Mouse (Mus musculus) hematopoietic stem cell, adult 5-6 weeks (primary cell): ENCODE measurements at regions not wholly inside any gene's neighbourhood (a gene's known extent, or its start where the extent isn't known, plus 50 kb on each side); places are given as distances from the start of the nearest gene placed in this dataset.

Experiments used
- ATAC-seq, 2 experiments: fragments of 125-278 bp in 1 of 2; replicated peaks in 1 of 2; 2 replicates each; pipeline ENCODE4 v1.8.0; 2016 to 2017; ENCODE audit warnings: inconsistent platforms in 2 of 2, mild to moderate bottlenecking in 2 of 2, moderate number of reproducible peaks in 2 of 2, low read depth in 1 of 2, moderate TSS enrichment in 1 of 2; ENCODE audit not compliant: low FRiP score in 2 of 2, poor library complexity in 2 of 2, severe bottlenecking in 2 of 2, insufficient read depth in 1 of 2, low TSS enrichment in 1 of 2

DNA sequence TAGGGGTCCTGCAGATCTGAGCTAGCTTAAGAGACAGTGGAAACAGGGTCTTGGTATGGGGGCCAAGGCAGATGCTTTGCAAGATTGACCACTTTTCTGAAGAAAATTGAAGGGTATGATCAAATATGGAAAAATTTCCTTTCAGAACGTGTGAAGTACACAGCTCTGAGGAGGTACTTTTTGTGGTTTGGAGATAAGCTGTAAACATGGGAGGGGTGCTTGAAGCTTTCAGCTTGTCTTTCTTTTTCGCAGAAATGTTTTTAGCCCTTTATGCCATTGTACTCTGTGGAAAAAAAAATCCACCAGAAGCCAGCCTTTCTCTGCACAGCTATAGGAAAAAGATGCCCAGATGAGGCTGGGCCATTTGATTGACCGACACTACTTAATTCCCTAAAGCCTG is 116.3 kb upstream of the 4933412E24Rik start:
- ATAC-seq: no peak

GRCm38 (mm10) chr15:60124461-60124860 is 108.0 kb upstream of the 4933412E24Rik start:
- no peak for ATAC-seq

DNA sequence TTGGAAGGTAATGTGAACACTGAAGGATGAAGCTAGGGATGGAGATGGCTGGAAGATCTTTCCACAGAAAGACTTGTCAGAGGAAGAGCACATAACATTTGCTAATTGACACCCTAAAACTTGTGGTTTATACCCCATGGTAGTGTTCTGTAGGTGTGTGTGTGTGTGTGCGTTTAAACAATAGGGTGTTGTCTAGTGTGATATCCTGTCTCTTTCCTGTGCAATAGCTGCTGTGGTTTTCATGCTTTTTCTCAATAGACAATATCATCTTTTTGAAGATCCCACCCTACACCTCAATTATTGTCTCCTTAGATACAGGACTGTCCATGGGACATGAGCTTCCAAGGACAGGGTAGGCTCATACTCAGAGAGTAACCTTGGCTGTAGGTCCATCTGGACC is 103.5 kb upstream of the 4933412E24Rik start:
- ATAC-seq: no peak

GRCm38 (mm10) chr15:60111885-60112284 is 95.5 kb upstream of the 4933412E24Rik start:
- no peak for ATAC-seq

DNA sequence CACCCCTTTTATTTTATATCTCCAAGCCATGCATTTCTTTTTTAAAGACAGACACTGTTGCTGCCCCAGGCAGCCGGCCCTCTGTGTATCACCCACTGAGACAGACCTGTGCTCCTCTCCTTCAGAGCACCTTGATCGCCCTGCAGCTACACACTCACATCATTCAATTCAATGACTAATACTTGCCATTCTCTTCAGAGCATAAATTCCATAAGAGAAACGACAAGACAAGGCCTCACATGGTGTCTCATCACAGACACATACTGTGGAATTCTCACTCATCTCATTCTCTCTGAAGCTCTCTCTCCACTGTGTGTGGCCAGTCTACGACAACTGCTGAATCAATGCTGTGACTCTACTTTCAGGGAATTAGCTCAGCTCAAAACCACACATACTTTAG is 94.6 kb upstream of the 4933412E24Rik start:
- ATAC-seq: no peak

GRCm38 (mm10) chr15:60104126-60104525 is 87.7 kb upstream of the 4933412E24Rik start:
- no peak for ATAC-seq

- no peak for ATAC-seq
Observed at GRCm38 (mm10) chr15:60101485-60102280, 85.3 kb upstream of the 4933412E24Rik start.

GRCm38 (mm10) chr15:60097141-60097540 is 80.7 kb upstream of the 4933412E24Rik start:
- ATAC-seq: peak; percentile 39 to 56; a peak in 2 of 4 replicates

GRCm38 (mm10) chr15:60096131-60096530 is 79.7 kb upstream of the 4933412E24Rik start:
- ATAC-seq: no peak

- ATAC-seq: no peak
Observed at GRCm38 (mm10) chr15:60089921-60090320, 73.5 kb upstream of the 4933412E24Rik start.

- no peak for ATAC-seq
Observed at GRCm38 (mm10) chr15:60088964-60089899, 72.8 kb upstream of the 4933412E24Rik start.
